Mouse (Mus musculus) kidney, adult 18-20 months (tissue): ENCODE measurements around the gene Cdk5rap3.

Experiments
- DNase-seq: peaks from one replicate; pipeline ENCODE4 v3.0.0; 2021

Cdk5rap3 gene

GRCm38 (mm10) chr11:96916044-96916884, at the start of gene Cdk5rap3:
Gene Cdk5rap3, minus strand, starts transcription at chr11:96916496.
- peak; percentile 100 for DNase-seq

- peak; percentile 95 for DNase-seq
Observed at GRCm38 (mm10) chr11:96963580-96963979, 47.3 kb upstream of the Cdk5rap3 start.

DNA sequence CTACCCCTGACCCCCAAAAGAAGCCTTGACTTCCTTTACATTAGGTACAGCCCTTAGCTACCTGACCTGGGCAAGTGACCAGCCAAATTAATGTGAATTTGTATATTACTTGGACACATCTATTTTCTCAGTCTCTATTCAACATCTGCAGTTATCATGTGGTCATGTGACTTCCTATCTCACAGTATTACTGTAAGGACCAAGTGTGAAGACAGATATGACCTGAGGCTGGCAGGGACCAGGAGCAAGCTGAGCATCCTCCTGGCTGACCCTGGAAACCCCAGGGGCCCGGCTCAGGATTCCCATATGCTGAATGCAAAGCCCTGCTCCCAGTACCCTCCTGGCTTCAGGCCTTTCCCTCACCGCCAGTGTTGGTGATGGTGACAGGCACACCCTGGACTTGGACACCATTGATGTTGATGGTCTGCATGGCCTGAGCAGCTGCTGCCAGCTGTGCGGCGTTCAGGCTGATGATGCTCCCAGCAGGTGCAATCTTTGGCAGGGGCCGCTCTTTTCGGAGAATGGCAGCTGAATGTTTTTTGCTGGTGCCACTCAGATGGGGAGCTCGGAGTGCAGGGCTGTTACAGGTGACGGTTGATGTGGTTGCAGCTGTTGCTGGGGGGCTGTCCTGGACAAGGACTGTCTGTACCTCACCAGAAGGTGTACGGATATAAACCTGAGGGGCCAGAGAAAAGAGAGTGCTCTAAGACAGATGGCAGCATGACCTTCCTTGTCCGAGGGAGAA, 40.9 kb upstream of the Cdk5rap3 start:
- DNase-seq = no peak

DNA sequence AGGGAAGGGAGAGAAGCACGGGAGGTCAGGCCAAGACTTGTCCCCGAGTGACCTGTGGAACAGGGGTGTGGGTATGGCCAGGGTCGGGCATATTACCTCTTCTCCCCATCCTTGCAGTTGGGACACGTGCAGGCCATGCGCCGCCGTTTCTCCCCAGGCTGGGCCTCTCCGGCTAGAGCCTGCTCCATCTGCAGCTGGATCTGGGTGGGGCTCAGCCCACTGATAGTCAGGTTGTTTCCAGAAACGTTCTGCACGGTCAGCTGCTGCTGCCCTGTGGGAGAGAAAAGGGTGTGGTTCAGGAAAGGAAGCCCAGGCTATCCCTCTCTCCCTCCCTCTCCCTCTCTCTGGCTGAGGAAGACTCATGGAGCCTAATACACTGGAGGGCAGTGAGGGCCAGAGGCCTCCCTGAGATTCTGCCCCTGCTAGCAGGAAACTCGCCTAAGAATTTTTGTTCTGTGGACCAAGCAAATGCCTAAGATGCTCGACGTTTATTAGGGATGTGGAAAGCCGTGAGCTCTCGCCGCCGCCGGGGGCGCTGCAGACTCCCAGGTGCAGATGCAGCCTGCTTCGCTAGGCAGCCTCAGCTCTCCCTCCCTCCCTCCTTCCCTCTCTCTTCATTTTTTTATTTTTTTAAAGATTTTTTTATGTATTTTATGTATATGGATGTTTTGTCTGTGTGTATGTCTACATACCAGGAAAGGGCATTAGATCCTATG, 39.9 kb upstream of the Cdk5rap3 start:
- no peak for DNase-seq

GRCm38 (mm10) chr11:96955094-96955493, 38.8 kb upstream of the Cdk5rap3 start:
- DNase-seq = no peak

GRCm38 (mm10) chr11:96952896-96953295, 36.6 kb upstream of the Cdk5rap3 start:
- DNase-seq = no peak

DNA sequence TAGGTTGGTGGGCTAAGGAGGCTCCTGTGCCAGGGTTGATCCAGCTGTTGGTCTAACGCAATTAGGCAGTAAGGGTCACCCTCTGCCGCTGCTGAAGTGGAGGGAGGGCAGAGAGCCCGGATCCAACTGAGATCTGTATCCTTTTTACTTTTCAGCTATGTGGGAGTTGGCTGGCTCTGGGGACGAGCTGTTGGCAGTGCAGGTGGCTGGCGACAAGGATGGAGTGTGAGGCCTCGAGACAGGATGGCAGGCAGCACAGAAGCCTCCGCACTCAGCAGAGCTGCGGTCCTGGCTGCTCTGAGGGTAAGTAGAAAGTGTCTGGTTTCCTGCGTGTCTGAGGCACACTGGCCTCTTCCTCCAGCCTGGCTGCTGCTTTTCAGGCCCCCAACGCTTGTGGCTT, 36.1 kb upstream of the Cdk5rap3 start:
- DNase-seq = no peak

DNA sequence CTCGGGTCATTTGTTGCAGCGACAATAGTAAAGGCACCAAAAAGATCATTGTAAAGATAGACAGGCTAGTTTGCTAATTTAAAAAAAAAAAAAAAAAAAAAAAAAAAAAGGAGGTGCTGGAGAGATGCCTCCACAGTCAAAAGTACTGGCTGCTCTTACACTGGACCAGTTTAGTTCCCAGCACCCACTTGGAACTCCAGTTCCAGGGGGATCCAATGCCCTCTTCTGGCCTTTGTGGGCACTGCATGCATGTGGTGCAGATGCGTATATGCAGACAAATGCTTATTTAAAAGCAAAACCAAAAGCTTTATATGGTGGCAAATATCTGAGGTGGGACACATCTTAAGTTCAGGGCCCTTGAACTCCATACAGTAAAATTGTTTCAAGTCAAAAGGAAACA, 34.5 kb upstream of the Cdk5rap3 start:
- no peak for DNase-seq

- DNase-seq = no peak
Observed at GRCm38 (mm10) chr11:96947849-96948248, 31.6 kb upstream of the Cdk5rap3 start.

DNA sequence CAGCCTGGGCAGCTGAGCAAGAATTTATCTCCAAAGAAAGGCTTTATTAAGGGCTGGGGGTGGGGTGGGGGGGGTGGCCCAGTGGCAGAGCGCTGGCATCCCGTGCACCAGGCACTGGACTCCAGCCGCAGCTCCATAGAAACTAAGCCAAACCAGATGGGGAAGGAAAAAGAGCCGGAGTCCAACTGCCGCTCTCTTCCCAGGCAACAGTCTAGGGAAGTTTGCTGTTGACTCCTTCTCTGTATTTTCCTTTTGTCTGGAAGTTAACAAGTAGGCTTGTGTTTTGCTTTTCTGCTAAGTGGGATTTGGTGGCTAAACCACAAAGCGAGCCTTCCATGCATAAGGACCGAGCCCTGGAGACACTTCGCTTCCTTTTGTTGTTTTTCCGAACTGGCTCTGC, 30.2 kb upstream of the Cdk5rap3 start:
- no peak for DNase-seq

DNA sequence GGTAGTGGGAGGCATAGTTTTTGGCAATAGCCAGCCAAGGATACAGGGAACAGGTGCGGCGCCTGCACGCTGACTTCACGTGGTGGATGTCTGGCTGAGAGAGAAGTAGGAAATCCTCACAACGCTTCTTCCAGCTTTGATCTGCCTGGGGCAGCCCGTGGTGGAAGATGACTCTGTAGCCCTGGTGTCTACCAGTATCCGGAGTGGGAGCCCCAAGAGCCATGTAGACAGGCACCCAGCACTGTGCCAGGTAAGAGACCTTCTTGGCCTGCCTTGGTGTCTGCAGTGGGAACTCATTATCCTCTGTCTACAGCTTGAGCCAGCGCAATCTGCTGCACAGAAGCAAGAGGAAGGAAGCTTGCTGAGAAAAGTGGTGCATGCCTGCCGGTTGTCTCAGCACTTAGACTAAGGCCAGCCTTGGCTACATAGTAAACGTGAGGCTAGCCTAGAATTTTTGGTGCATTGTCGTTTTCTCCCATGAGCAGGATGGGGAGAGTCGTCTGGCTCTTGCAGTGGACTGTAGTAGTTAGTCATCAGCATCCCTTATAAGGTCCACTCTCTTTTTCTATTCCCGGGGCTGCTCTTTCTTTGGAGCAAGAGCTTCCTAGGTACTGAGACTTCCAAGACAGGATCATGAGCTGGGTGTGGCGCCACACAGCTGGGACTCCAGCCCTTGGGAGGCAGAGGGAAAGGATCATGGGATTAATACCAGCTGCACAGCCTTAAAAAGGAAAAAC, 28.7 kb upstream of the Cdk5rap3 start:
- DNase-seq = no peak

GRCm38 (mm10) chr11:96943746-96944304, 27.5 kb upstream of the Cdk5rap3 start, which contains the start of gene Pnpo:
Gene Pnpo, minus strand, starts transcription at chr11:96943986.
- peak; percentile 92 for DNase-seq

DNA sequence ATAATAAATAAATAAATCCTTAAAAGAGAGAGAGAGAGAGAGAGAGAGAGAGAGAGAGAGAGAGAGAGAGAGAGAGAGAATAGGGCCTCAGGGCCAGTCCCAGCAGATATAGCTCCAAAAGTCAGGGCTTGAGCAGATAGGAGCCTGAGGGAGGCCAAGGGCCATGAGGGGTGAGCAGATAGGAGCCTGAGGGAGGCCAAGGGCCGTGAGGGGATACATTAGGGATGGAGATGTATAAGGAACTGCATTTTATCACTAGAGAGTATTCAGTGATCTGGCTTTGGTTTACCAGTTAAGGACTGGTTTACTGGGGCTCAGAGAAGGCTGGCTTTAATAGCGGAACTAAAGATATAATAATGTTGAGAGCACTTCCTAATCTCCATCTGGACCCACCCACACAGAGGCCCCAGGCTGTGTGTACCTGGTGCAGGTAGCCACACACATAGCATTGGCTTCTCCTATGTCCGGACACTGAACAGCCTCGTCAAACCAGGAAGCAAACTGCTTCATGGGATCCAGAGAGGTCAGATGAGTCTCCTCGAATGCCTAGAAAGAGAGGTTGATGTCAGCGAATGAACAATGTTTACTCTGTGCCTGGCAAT, 25.8 kb upstream of the Cdk5rap3 start:
- no peak for DNase-seq

- DNase-seq = no peak
Observed at GRCm38 (mm10) chr11:96940578-96941465, 24.5 kb upstream of the Cdk5rap3 start.

DNA sequence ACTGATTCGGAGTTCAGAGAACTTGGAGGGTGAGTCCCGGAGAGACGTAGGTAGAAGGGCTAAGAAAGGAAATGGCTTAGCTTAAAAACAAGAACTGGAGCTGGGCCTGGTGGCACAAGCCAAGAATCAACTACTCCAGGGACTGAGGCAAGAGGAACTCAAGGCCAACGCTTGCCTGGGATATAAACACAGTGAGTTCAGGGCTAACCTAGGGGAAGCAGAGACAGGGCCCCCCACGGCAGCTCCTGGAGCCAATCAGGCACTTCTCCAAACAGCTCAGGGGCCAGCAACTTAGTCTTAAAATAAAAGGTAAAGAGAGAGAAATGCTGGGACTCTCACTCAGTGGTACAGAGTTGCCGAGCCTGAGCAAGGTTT, 22.1 kb upstream of the Cdk5rap3 start:
- no peak for DNase-seq

DNA sequence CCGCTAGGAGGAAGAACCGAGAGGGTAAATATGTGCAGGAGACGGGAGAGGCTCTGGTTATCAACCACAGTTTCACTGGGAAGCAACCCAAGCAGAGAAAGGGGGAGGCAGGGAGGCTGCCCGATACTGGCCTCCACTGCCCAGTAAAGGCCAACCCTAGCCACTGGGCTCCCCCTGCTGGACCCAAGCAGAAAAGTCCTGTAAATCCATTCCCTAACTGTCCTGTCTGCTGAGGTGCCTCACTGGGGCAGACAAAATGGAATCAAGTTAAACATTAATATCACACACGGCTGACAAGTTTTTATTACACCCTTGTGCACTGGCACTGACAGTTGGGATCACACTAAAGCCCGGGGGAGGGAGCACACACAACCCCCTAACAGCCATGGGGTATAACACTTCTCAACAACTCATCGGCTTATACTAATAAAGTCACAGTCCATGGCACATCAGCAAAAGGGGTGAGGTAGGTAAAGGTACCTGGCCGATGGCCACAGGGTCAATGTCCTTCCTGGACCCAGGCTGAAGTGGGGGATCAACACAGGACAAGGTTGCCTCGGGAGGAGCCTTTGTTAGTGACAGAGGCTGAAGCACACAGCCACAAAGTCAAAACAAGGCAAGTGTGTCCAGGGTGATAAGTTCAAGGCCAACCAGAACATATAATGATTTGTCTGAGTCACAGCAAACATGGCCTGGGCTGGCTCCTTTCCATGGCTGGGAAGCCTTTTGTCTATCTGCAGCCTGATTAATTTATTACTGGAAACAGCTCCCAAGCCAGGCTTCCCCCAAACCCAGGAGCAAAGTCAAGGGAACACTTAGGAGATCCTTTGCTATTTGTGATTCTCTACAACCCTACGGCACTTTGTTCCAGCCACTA, 21.5 kb upstream of the Cdk5rap3 start:
- DNase-seq = peak; percentile 87

GRCm38 (mm10) chr11:96935872-96936650, 19.8 kb upstream of the Cdk5rap3 start:
- no peak for DNase-seq

- peak; percentile 86 for DNase-seq
Observed at GRCm38 (mm10) chr11:96934921-96935356, 18.6 kb upstream of the Cdk5rap3 start.
